Mouse (Mus musculus): ENCODE measurements at regions not wholly inside any gene's neighbourhood (a gene's known extent, or its start where the extent isn't known, plus 50 kb on each side); places are given as distances from the start of the nearest gene placed in this dataset.

DNA sequence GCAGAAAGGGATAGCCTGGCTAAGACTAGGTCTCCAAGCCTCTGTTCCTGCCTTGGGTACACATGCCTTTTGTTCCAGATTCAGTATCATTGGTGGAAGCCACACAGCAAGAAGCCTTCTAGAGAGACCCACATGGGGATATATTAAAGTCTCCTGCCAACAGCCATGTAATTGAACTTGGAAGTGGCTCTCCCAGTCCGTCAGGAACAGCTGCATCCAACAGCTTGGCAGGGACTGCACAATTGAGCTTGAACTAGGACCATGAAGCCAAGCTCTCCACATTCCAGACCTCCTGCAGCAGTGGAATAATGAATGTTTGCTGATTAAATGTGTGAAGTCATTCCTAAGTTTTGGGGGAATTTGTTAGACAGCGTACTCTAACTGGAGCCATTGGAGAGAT lies 94.5 kb downstream of the Gpr139 start:
- peak; percentile 0 for DNase-seq (ENCODE audit: low read depth, low spot score)

DNA sequence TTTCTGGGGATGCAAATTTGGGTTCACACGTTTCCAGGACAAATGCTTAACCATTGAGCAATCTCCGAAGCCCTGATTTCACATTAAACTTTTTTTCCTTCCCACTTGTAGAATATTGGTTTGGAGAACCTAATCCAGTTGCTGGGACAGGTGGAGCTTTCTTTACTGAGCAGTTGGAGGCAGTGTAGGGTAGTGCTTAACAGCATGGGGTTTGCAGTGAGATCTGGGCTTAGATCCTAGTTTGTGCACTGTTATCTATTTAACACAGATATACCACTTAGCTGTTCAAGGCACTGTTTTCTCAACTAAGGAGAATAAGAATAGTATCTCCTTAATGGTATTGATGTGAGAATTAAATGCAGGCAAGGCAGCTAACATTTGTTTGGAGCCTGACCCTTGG lies 93.5 kb upstream of the Gprc5b start:
- no peak for DNase-seq (ENCODE audit: low read depth, low spot score)

DNA sequence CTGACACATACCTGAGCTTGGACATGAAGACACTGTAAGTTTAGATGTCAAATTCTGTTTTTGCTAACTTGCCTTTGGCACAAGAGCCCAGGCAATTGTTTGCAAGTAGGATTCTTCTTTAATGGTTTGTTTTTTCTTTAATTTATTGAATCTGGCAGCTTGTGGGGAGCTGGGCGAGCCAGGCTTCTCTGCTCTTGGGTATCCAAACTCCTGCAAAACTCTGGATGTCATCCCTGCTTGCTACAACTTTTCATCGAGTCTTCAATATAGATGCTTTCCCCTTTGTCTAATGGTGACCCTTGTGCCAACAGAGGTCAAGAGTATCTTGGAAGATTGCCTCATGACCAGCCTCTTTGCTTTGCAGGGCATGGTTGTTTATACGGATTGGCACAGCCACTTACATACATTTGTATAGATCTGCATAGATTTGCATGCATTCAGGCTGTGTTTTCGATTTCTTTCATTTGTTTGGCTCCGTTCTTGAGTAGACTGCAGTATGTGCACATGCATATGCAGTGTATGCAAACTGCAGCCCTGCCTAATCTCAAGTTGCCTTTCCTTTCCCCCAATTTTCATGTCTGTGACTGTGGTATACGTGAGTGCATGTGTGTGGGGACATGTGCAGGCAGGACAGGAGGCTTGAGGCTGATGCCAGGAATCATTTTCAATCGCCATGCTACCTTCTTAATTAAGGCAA lies 92.9 kb upstream of the Gprc5b start:
- DNase-seq (ENCODE audit: low read depth, low spot score): no peak

DNA sequence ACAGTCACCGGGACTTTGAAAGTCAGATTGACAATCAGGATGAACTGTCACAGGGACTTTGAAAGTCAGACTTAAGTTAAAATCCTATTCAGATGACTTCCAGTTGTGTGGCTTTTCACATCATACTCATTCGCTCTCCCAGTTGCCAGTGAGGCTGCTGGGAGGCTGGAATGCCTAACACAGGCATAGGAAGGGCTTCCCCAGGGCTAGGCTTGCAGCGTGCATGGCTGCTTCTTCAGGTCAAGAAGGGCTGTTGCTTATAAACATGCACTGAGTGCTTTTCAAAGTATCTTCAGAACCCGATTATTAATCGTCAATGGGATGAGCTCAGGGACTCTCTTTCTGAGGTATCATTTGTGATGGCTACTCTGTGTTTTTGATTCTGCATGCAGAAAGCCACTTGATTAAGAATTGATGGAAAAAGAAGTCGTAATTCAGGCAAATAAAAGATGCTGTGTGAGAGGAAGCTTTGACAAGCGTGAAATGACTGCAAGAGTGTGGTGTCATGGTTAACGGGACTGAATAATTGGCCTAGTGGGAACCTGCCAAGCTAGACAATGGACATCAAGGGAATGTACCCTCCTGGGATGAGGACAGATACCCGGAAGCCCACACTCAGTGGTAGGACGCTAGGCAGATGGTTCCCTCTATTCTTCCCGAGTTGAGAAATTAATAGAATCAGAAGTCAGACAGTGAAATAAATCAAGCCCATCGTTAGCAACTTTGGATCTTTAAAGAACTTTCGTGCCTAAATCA lies 90.9 kb upstream of the Gprc5b start:
- no peak for DNase-seq (ENCODE audit: low read depth, low spot score)

DNA sequence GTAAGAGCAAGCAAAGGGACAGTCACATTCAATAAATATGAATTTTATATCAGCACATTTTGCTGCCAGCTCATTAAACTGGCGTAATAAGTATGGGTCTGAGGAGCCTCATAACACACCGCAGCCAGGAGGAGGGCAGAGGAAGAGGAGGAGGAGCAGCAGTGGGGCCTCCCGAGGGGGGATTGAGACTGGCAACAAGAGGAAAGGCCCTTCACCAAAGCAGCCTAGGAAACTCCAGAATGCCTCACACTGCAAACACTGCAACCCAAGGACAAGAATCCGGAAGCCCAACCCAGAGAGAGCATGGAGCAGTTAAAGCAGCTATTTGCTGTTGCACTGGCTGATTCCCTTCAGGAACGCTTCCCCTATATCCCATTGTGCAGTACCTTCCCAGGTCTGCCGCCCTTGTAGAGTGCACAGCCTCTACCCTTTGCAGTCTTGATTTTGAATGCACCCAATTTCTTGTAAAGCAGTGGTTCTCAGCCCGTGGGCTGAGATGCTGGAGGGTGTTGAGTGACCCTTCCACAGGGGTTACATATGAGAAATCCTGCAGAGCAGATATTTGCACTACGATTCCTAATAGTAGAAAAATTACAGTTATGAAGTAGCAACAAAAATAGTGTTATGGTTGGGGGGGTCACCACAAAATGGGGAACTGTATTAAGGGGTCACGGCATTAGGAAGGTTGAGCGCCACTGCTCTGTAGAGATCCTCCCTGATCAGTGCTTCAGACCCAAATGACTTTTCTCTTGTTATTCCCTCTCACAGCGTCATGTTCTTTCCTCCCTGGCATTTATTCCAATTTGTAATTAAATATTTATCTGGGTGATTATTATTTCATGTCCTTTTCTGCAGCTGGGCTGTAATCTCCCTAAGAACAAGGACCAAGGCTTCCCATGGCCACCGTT lies 82.0 kb upstream of the Gprc5b start:
- no peak for DNase-seq (ENCODE audit: low read depth, low spot score)

GRCm38 (mm10) chr7:119066026-119066425 lies 71.0 kb upstream of the Gprc5b start:
- no peak for DNase-seq (ENCODE audit: low read depth, low spot score)

Measured in skeletal muscle tissue, adult 2 months (tissue).